Mouse (Mus musculus) lung, embryonic 16.5 days (tissue): ENCODE results near the gene Vdac1. TPM values are rescaled to one million over a fixed set of nuclear protein-coding genes. Genes with fewer than 3 reads are reported as not detected.
"Not testable (repeated sequence)": the region's sequence is repeated elsewhere in the genome, so short reads cannot be mapped to it uniquely, and the experiment has no call there.

Experiments used
- ATAC-seq: fragments of 200-750 bp; cut with Nextera tagmentation; 2 replicates; pipeline ENCODE4 v1.8.0; 2017; ENCODE audit warnings: low read depth, mild to moderate bottlenecking, moderate library complexity
- H3K27ac ChIP-seq: fragments of 300-500 bp; sonication (generic); 2 replicates; pipeline ENCODE4 v1.5.1; 2014; ENCODE audit warnings: mild to moderate bottlenecking, control low read depth, low read length
- H3K27me3 ChIP-seq: fragments of 300-500 bp; sonication (generic); 2 replicates; pipeline ENCODE4 v1.6.1; 2014; ENCODE audit warnings: low read depth, low read length, mixed read lengths; ENCODE audit not compliant: control insufficient read depth, insufficient read depth
- H3K36me3 ChIP-seq: fragments of 300-500 bp; sonication (generic); 2 replicates; pipeline ENCODE4 v1.6.1; 2014; ENCODE audit warnings: low read length; ENCODE audit not compliant: control insufficient read depth, insufficient read depth
- H3K4me1 ChIP-seq: fragments of 300-500 bp; sonication (generic); replicated peaks from 2 replicates; pipeline ENCODE4 v1.6.1; 2014; ENCODE audit warnings: low read length, mixed read lengths; ENCODE audit not compliant: control insufficient read depth, insufficient read depth
- H3K4me2 ChIP-seq: fragments of 300-500 bp; sonication (generic); 2 replicates; pipeline ENCODE4 v1.6.1; 2014; ENCODE audit warnings: low read depth, low read length, control low read depth
- H3K4me3 ChIP-seq: fragments of 300-500 bp; sonication (generic); 2 replicates; pipeline ENCODE4 v1.5.1; 2014; ENCODE audit warnings: mild to moderate bottlenecking, low read length, control low read depth
- H3K9ac ChIP-seq: fragments of 300-500 bp; sonication (generic); 2 replicates; pipeline ENCODE4 v1.6.1; 2014; ENCODE audit warnings: low read length, control low read depth
- H3K9me3 ChIP-seq: fragments of 300-500 bp; sonication (generic); 2 replicates; pipeline ENCODE4 v1.6.1; 2016; ENCODE audit warnings: low read length; ENCODE audit not compliant: control insufficient read depth
- WGBS: fragments of 180-500 bp; shearing (Covaris S2); extraction: QIAGEN DNeasy Blood & Tissue Kit; methylation state at CpG from one replicate; pipeline ENCODE4 v1.1.7; 2014; 5-methylcytosine and 5-hydroxymethylcytosine counted together
- polyA plus RNA-seq: library from polyadenylated mRNA; unstranded; fragments of >200 nt; fragmentation: Nextera tagmentation; extraction: Ambion mirVana; gene quantifications from 2 replicates; pipeline ENCODE4 v1.2.1, GENCODE M21; 2015

Vdac1 gene
- polyA plus RNA-seq, 1 experiment from 2014 or later = 264 TPM

GRCm38 (mm10) chr11:52350924-52351323 lies 9.7 kb upstream of the Vdac1 start:
- 2% methylated on average over 9 of the region's 9 CpGs for WGBS
- H3K27me3 ChIP-seq = no peaks in the 10 kb centered on the region
- ATAC-seq = peak; percentile 50
- H3K9me3 ChIP-seq = no peaks in the 10 kb centered on the region
- H3K4me3 ChIP-seq = no peak overlapping the region
- H3K9ac ChIP-seq = no peak overlapping the region
- peaks cover 6% of the 10 kb centered on the region; the same call in 1 of the 2 replicates for H3K4me1 ChIP-seq
- H3K36me3 ChIP-seq = no peaks in the 10 kb centered on the region
- H3K4me2 ChIP-seq = no peak overlapping the region
- H3K27ac ChIP-seq = no peak overlapping the region

GRCm38 (mm10) chr11:52352271-52352670 lies 8.4 kb upstream of the Vdac1 start:
- H3K9ac ChIP-seq = no peak overlapping the region
- no peaks in the 10 kb centered on the region; the same call in 1 of the 2 replicates for H3K4me1 ChIP-seq
- H3K4me2 ChIP-seq = no peak overlapping the region
- 84% methylated on average over 3 of the region's 3 CpGs for WGBS
- H3K9me3 ChIP-seq = no peaks in the 10 kb centered on the region
- no peak overlapping the region for H3K4me3 ChIP-seq
- ATAC-seq = no peak
- no peak overlapping the region for H3K27ac ChIP-seq
- no peaks in the 10 kb centered on the region for H3K36me3 ChIP-seq
- no peaks in the 10 kb centered on the region for H3K27me3 ChIP-seq

GRCm38 (mm10) chr11:52354644-52355043 lies 6.0 kb upstream of the Vdac1 start:
- WGBS = 82% methylated on average over 5 of the region's 5 CpGs
- ATAC-seq = no peak
- H3K27me3 ChIP-seq = no peaks in the 10 kb centered on the region
- no peaks in the 10 kb centered on the region for H3K36me3 ChIP-seq
- no peak overlapping the region for H3K4me2 ChIP-seq
- no peak overlapping the region for H3K9ac ChIP-seq
- no peaks in the 10 kb centered on the region for H3K9me3 ChIP-seq
- H3K27ac ChIP-seq = no peak overlapping the region
- H3K4me3 ChIP-seq = no peak overlapping the region
- peaks cover 4% of the 10 kb centered on the region for H3K4me1 ChIP-seq

- no peak for ATAC-seq
- Histone ChIP-seq H3K27me3 (no peaks in the 10 kb centered on the region), H3K4me1 (peaks cover 10% of the 10 kb centered on the region), H3K9me3 (no peaks in the 10 kb centered on the region), H3K4me2 (no peak overlapping the region), H3K27ac (no peak overlapping the region), H3K9ac (no peak overlapping the region), H3K4me3 (no peak overlapping the region), H3K36me3 (no peaks in the 10 kb centered on the region)
- 83% methylated on average over 1 of the region's 1 CpGs for WGBS
Measured at GRCm38 (mm10) chr11:52355601-52356000, 5.1 kb upstream of the Vdac1 start.

- not testable (repeated sequence) for ATAC-seq, H3K4me2 ChIP-seq, H3K27ac ChIP-seq, H3K9me3 ChIP-seq, H3K36me3 ChIP-seq, H3K27me3 ChIP-seq, H3K9ac ChIP-seq, H3K4me3 ChIP-seq
- WGBS = 96% methylated on average over 5 of the region's 5 CpGs
- peaks cover 13% of the 10 kb centered on the region for H3K4me1 ChIP-seq
Measured at GRCm38 (mm10) chr11:52357091-52357490, 3.6 kb upstream of the Vdac1 start.

- H3K4me3 ChIP-seq = peak overlapping the region; percentile 24
- peak overlapping the region; percentile 23; the same call in 1 of the 2 replicates for H3K4me2 ChIP-seq
- 29% methylated on average over 4 of the region's 4 CpGs for WGBS
- H3K36me3 ChIP-seq = no peaks in the 10 kb centered on the region
- peak overlapping the region; percentile 44; the same call in 1 of the 2 replicates for H3K27ac ChIP-seq
- no peaks in the 10 kb centered on the region for H3K27me3 ChIP-seq
- H3K4me1 ChIP-seq = peaks cover 24% of the 10 kb centered on the region
- no peak for ATAC-seq
- no peaks in the 10 kb centered on the region for H3K9me3 ChIP-seq
- 0 out of 2 replicates have a peak overlapping the region, but pooled peaks have one; percentile 12 for H3K9ac ChIP-seq
Measured at GRCm38 (mm10) chr11:52358520-52358919, 2.1 kb upstream of the Vdac1 start.

GRCm38 (mm10) chr11:52359686-52360470 lies 782 bp upstream of the Vdac1 start:
- H3K4me2 ChIP-seq = peak overlapping the region; percentile 74
- peak overlapping the region; percentile 94 for H3K27ac ChIP-seq
- peak; percentile 26 for ATAC-seq
- H3K9ac ChIP-seq = peak overlapping the region; percentile 89
- H3K4me1 ChIP-seq = peaks cover 30% of the 10 kb centered on the region
- H3K27me3 ChIP-seq = no peaks in the 10 kb centered on the region
- H3K9me3 ChIP-seq = no peaks in the 10 kb centered on the region
- WGBS = 15% methylated on average over 22 of the region's 22 CpGs
- peak overlapping the region; percentile 72 for H3K4me3 ChIP-seq
- H3K36me3 ChIP-seq = no peaks in the 10 kb centered on the region

- peak overlapping the region; percentile 73 for H3K4me2 ChIP-seq
- H3K9ac ChIP-seq = peak overlapping the region; percentile 89
- peaks cover 43% of the 10 kb centered on the region for H3K4me1 ChIP-seq
- peak overlapping the region; percentile 72 for H3K4me3 ChIP-seq
- H3K27me3 ChIP-seq = no peaks in the 10 kb centered on the region
- no peaks in the 10 kb centered on the region for H3K36me3 ChIP-seq
- H3K9me3 ChIP-seq = no peaks in the 10 kb centered on the region
- under 1% methylated on average over 37 of the region's 47 CpGs for WGBS
- peak; percentile 28 for ATAC-seq
- H3K27ac ChIP-seq = peak overlapping the region; percentile 94
Measured at GRCm38 (mm10) chr11:52361287-52361921, 744 bp downstream of the Vdac1 start.

GRCm38 (mm10) chr11:52364376-52364775 lies 3.7 kb downstream of the Vdac1 start:
- H3K27me3 ChIP-seq = no peaks in the 10 kb centered on the region
- no peak overlapping the region for H3K27ac ChIP-seq
- no peak overlapping the region for H3K4me2 ChIP-seq
- H3K4me3 ChIP-seq = no peak overlapping the region
- ATAC-seq = no peak
- H3K36me3 ChIP-seq = no peaks in the 10 kb centered on the region
- H3K9ac ChIP-seq = no peak overlapping the region
- no peaks in the 10 kb centered on the region for H3K9me3 ChIP-seq
- peaks cover 45% of the 10 kb centered on the region for H3K4me1 ChIP-seq
- WGBS = 80% methylated on average over 2 of the region's 2 CpGs
